Mouse (Mus musculus): ENCODE results near the gene Pfkfb1.

- TF ChIP-seq POLR2A (IDR thresholded peaks at IDR 0.05; ENCODE audit: borderline replicate concordance, extremely low read depth, insufficient read depth, insufficient read length, poor library complexity, severe bottlenecking) (no peak), CTCF (IDR thresholded peaks at IDR 0.05; ENCODE audit: borderline replicate concordance, extremely low read depth, insufficient read depth, insufficient read length) (no peak)
These were observed 7.2 kb downstream of the Pfkfb1 start for GRCm38 (mm10) chrX:150595016-150595760.

Measured in brain, embryonic 14.5 days (tissue).